Mouse (Mus musculus) cerebellum, adult 8-10 months (tissue): Measurements from ENCODE around the gene Ahcyl2.

ENCODE experiments used
- DNase-seq: peaks from one replicate; pipeline ENCODE4 v3.0.0; 2022

Gene Ahcyl2

GRCm38 (mm10) chr6:29853213-29853899 is 85.5 kb downstream of the Ahcyl2 start:
- DNase-seq, result peak; percentile 70

GRCm38 (mm10) chr6:29853900-29854390 is 86.1 kb downstream of the Ahcyl2 start:
- DNase-seq, result peak; percentile 19

- DNase-seq, result no peak
Observed at GRCm38 (mm10) chr6:29858619-29859018, 90.8 kb downstream of the Ahcyl2 start.

GRCm38 (mm10) chr6:29859344-29859743 is 91.5 kb downstream of the Ahcyl2 start:
- no peak for DNase-seq

- no peak for DNase-seq
Observed at GRCm38 (mm10) chr6:29860238-29860637, 92.4 kb downstream of the Ahcyl2 start.

- DNase-seq, result no peak
Observed at GRCm38 (mm10) chr6:29864926-29865325, 97.1 kb downstream of the Ahcyl2 start.

- DNase-seq, result no peak
Observed at GRCm38 (mm10) chr6:29866935-29867724, 99.3 kb downstream of the Ahcyl2 start.

DNA sequence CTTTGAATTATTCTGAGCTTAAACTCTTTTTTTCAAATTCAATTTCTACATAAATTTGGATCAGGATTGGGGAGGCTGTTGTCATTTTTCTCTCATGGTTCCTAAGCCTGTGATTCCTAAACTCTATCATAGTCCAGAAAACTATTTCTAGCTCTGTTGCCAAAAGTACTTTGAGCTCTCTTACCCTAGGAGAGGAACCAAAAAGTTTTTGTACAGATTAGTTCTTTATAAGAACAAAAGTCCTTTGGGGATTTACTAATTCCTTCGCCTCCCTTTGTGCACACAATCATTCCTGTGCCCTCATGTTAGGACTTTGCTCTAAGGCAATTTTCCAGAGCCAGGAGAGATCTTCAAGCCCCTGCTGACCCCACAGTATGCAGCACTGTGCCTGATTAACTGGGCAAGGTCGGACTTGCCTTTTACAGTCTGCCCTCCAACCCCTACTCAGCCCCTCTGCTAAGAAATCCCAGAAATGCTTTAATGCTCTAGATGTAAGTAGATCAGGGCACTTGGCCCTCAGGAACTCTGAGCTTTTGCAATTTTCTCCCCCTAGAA is 100.6 kb downstream of the Ahcyl2 start:
- no peak for DNase-seq

DNA sequence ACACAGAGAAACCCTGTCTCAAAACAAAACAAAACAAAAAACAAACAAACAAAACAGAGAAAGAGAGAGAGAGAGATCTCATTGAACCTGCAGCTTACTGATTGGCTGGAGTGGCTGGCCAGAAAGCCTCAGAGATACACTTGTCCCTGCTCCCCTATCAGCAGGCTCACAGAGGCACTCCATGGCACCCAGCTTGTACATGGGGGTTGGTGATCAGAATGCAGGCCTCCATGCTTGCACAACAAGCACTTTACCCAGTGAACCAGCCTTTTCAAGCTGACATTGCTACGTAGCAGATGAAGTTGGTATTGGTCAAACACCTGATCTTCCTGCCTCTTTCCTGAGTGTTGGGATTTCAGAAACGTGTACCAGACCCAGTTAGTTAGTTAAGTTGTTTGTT is 105.8 kb downstream of the Ahcyl2 start:
- DNase-seq, result no peak

DNA sequence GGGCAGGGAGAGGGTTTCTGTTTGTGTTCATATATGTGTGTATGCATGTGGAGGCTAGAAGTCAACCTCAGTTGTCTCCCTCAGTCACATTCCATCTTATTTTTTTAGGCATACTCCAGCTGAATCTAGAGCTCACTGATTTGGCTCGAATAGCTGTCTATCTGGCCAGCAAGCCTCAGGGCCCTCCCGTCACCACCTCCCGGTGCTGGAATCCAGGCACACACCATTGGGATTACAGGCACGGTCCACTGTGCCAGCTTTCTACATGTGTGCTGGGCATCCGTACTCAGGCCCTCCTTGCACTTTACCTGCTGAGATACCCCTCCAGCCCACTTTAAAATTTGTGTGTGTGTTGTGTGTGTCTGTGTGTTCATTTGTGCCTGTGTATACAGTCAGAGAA is 107.8 kb downstream of the Ahcyl2 start:
- no peak for DNase-seq

DNA sequence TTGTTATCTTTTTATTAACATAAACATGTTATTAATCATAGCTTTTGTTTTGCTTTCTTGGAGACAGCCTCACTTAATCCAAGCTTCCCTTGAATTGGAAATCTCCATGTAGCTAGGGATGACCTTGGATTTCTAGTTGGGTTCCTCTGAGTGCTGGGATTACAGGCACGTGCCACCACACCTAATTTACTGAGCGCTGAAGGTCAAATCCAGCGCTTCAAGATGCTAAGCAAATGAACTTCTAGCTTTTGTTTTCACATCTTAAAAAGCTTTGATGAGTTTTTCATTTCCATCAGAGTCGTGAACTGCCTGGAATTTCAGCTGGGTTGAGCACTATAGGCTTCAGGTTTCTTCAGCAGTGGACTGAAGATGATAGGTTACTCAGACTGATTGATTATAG is 109.0 kb downstream of the Ahcyl2 start:
- DNase-seq, result no peak

DNA sequence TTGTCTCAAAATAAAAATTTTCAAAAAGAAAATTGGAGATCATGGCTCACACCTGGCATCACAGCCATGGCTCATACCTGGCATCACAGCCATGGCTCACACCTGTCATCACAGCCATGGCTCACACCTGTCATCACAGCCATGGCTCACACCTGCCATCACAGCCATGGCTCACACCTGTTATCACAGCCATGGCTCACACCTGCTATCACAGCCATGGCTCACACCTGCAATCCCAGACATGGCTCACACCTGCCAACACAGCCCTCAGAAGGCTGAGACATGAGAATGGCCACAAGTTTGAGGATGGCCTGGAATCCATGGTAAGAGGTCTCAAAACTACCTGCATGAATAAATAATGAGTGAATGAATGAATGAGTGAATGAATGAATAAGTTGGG is 111.8 kb downstream of the Ahcyl2 start:
- no peak for DNase-seq

GRCm38 (mm10) chr6:29880796-29881195 is 113.0 kb downstream of the Ahcyl2 start:
- DNase-seq, result no peak

- no peak for DNase-seq
Observed at GRCm38 (mm10) chr6:29881936-29882335, 114.1 kb downstream of the Ahcyl2 start.

GRCm38 (mm10) chr6:29882870-29883269 is 115.1 kb downstream of the Ahcyl2 start:
- no peak for DNase-seq

DNA sequence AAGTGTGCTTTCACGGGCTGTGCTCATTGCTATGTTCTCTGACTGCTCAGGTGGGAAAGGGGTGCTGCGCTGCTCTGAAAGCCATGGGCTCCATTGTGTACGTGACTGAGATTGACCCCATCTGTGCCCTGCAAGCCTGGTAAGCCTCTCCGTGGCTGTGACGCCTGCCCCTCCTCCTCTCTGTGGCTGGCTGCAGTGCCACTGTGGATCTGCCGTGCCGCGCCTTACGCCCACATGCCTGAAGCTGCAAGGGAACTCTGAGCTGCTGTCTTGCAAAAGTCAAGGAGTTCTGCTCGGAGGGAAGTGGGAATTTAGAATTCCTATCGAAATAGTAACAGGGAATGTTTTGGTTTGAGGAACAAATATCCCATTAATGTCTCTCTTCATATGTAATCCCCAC is 123.3 kb downstream of the Ahcyl2 start:
- no peak for DNase-seq

DNA sequence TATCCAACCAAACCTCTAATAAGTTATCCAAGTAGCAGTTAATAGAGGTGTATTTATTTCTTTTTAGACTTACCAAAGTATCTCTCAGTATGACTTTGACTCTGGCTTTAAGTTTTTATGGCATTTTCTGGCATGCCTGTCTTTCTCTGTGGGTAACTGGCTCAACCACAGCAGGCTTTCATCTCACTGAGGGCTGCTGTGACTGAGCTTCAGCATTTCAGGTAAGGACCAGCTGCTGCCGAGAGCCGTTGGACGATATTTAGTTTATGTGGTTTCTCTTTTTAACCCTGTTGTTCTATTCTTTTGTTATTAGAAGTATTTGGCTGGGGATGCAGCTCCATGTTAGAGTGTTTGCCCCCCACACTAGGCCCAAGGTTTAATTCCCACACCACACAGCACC is 129.2 kb downstream of the Ahcyl2 start:
- DNase-seq, result no peak

- DNase-seq, result no peak
Observed at GRCm38 (mm10) chr6:29901450-29901849, 133.6 kb downstream of the Ahcyl2 start.

- no peak for DNase-seq
Observed at GRCm38 (mm10) chr6:29902256-29902655, 134.4 kb downstream of the Ahcyl2 start.

GRCm38 (mm10) chr6:29903343-29903914 is 135.6 kb downstream of the Ahcyl2 start:
- DNase-seq, result no peak

- DNase-seq, result no peak
Observed at GRCm38 (mm10) chr6:29904281-29904680, 136.5 kb downstream of the Ahcyl2 start.

- no peak for DNase-seq
Observed at GRCm38 (mm10) chr6:29910631-29911030, 142.8 kb downstream of the Ahcyl2 start.

DNA sequence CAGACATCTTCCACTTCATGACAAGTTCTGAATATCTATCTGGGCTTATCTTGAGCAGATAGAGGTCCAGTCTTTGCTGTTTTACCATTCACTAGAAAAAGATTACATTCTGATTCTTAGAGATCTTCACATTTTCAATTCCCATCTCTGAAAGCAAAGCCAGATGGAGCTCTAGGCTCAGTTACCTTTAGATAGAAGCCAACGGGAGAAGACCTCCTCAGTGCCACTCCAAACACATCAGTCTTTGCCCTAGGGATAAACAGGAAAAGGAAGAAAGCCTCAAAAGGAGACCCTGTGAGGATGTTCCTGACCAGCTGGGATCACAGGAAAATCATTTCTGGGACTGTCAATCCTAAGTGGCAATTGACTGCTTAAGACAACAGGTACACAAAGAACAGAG is 145.9 kb downstream of the Ahcyl2 start:
- no peak for DNase-seq

GRCm38 (mm10) chr6:29914136-29914535 is 146.3 kb downstream of the Ahcyl2 start:
- DNase-seq, result no peak
